Mouse (Mus musculus): ENCODE measurements around the gene Ect2.

- TF ChIP-seq POLR2A (IDR thresholded peaks at IDR 0.05; ENCODE audit: low read depth, low read length) (no peak), CTCF (conservative IDR thresholded peaks at IDR 0.05; ENCODE audit: insufficient read depth, insufficient read length, low read depth, low read length) (no peak)
Observed at GRCm38 (mm10) chr3:27195573-27196227, 42.0 kb upstream of the Ect2 start.

Measured in kidney, adult 2 months (tissue).